Mouse (Mus musculus) heart, embryonic 15.5 days (tissue): ENCODE results near the gene Ppp1r10. TPM values are rescaled to one million over a fixed set of nuclear protein-coding genes. Genes with fewer than 3 reads are reported as not detected.

Source experiments
- ATAC-seq: fragments of 200-750 bp; cut with Nextera tagmentation; replicated peaks from 2 replicates; pipeline ENCODE4 v1.8.0; 2017; ENCODE audit warnings: low read depth, moderate TSS enrichment; ENCODE audit not compliant: insufficient number of reproducible peaks, insufficient read depth, low FRiP score
- H3K27ac ChIP-seq: fragments of 300-500 bp; sonication (generic); 2 replicates; pipeline ENCODE4 v1.5.1; 2015; ENCODE audit warnings: mild to moderate bottlenecking, inconsistent platforms
- H3K27me3 ChIP-seq: fragments of 300-500 bp; sonication (generic); 2 replicates; pipeline ENCODE4 v1.6.1; 2015; ENCODE audit warnings: inconsistent platforms
- H3K36me3 ChIP-seq: fragments of 300-500 bp; sonication (generic); 2 replicates; pipeline ENCODE4 v1.6.1; 2015; ENCODE audit warnings: mild to moderate bottlenecking, inconsistent platforms
- H3K4me1 ChIP-seq: fragments of 300-500 bp; sonication (generic); replicated peaks from 2 replicates; pipeline ENCODE4 v1.6.1; 2015; ENCODE audit warnings: inconsistent platforms
- H3K4me2 ChIP-seq: fragments of 300-500 bp; sonication (generic); 2 replicates; pipeline ENCODE4 v1.6.1; 2015; ENCODE audit warnings: inconsistent platforms, mild to moderate bottlenecking, moderate library complexity
- H3K4me3 ChIP-seq: fragments of 300-500 bp; sonication (generic); 2 replicates; pipeline ENCODE4 v1.5.1; 2015; ENCODE audit warnings: mild to moderate bottlenecking, inconsistent platforms
- H3K9ac ChIP-seq: fragments of 300-500 bp; sonication (generic); 2 replicates; pipeline ENCODE4 v1.6.1; 2015; ENCODE audit warnings: mild to moderate bottlenecking, inconsistent platforms
- H3K9me3 ChIP-seq: fragments of 300-500 bp; sonication (generic); replicated peaks from 2 replicates; pipeline ENCODE4 v1.6.1; 2016; ENCODE audit warnings: inconsistent platforms
- WGBS: fragments of 180-500 bp; shearing (Covaris S2); methylation state at CpG from one replicate; pipeline ENCODE4 v1.1.7; 2015; ENCODE audit warnings: mixed read lengths; 5-methylcytosine and 5-hydroxymethylcytosine counted together
- microRNA counts: library from miRNA; unstranded; fragments of <30 nt; microRNA quantifications from one replicate; lab custom pipeline; 2016
- microRNA-seq: library from miRNA; unstranded; fragments of <30 nt; microRNA quantifications from one replicate; pipeline ENCODE4, GENCODE M21; 2016
- polyA plus RNA-seq: library from polyadenylated mRNA; unstranded; fragments of >200 nt; fragmentation: Nextera tagmentation; extraction: Ambion mirVana; gene quantifications from 2 replicates; pipeline ENCODE4 v1.2.1, GENCODE M21; 2015

Ppp1r10 gene
- polyA plus RNA-seq, 1 experiment from 2014 or later = 26.5 TPM

DNA sequence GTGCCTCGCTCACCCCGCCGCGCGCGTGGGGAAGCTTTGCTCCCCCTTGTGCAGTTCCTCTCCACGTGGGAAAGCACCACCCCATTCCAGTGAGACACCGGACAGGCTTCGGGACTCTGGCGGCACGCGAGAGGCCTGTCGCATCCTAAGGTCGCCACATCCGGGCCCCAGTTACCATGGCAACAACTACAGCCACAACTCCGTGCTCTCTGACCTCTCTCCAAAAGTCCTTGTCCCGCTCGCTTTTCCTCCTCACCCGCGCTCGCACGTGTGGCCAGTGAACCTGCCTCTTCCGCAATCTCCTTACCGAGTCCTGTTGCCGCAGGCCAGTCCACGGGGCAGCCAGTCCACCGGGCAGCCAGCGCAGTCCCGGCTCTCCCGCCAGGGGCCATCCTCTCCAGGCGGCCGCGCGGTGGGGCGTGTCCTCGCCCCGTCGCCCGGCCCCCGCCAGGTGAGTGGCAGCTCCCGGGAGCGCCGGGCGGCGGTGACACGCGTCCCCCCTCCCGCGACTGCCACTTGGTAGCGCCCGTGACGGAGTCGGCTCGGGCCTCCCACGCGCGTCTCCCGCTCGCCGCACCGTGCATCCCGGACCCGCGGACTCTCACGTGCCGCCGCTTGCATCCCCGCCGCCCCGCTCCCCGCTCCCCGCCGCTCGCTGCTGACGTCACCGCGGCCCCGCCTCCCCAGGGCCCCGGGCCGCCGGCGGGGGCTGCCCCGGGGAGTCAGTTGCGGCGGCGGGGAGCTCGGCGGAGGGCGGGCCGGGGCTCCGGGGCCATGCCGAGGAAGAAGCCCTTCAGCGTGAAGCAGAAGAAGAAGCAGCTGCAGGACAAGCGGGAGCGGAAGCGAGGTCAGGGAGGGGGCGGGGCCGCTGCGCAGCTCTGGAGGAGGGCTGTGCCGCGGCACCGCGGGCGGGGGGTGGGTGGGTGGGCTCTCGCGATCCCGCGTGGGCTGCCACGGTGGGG lies 63.4 kb downstream of the Ppp1r10 start, which contains the start of the genes Gnl1 and Prr3:
Gene Gnl1 (plus strand): TSS at position 451 of the 962 bp plus-strand sequence.
Gene Prr3 (minus strand): TSS at position 836 of the 962 bp plus-strand sequence.
- WGBS = under 1% methylated on average over 81 of the region's 109 CpGs
- H3K4me1 ChIP-seq = peaks cover 19% of the 10 kb centered on the region
- peak; percentile 88 for ATAC-seq
- H3K27ac ChIP-seq = peak within 1 kb of the TSS; percentile 97
- peak within 1 kb of the TSS; percentile 91 for H3K4me2 ChIP-seq
- no peaks in the 10 kb centered on the region for H3K9me3 ChIP-seq
- peaks cover 29% of the 10 kb centered on the region for H3K36me3 ChIP-seq
- H3K4me3 ChIP-seq = peak within 1 kb of the TSS; percentile 92
- no peaks in the 10 kb centered on the region for H3K27me3 ChIP-seq
- H3K9ac ChIP-seq = peak within 1 kb of the TSS; percentile 80

DNA sequence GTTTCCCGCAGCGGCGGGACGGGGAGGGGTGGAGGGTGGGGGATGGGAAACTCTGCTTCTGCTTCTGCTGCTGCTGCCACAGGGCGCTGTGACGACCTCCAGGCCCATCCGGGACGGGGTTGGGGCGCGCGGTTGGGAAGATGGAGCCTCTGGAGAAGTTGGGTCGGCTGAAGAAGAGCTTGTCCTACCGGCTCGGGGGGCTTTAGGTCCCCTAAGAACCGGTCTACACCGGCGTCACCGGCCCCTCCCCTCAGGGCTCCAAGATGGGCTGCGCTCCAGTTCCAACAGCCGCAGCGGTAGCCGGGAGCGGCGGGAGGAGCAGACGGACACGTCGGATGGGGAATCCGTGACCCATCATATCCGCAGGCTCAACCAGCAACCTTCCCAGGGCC lies 64.1 kb downstream of the Ppp1r10 start:
- under 1% methylated on average over 28 of the region's 29 CpGs for WGBS
- H3K9me3 ChIP-seq = no peaks in the 10 kb centered on the region
- H3K9ac ChIP-seq = peak overlapping the region; percentile 80
- peak; percentile 31 for ATAC-seq
- no peaks in the 10 kb centered on the region for H3K27me3 ChIP-seq
- H3K4me3 ChIP-seq = peak overlapping the region; percentile 92
- H3K27ac ChIP-seq = peak overlapping the region; percentile 97
- peaks cover 26% of the 10 kb centered on the region for H3K36me3 ChIP-seq
- peak overlapping the region; percentile 91 for H3K4me2 ChIP-seq
- H3K4me1 ChIP-seq = peaks cover 19% of the 10 kb centered on the region

DNA sequence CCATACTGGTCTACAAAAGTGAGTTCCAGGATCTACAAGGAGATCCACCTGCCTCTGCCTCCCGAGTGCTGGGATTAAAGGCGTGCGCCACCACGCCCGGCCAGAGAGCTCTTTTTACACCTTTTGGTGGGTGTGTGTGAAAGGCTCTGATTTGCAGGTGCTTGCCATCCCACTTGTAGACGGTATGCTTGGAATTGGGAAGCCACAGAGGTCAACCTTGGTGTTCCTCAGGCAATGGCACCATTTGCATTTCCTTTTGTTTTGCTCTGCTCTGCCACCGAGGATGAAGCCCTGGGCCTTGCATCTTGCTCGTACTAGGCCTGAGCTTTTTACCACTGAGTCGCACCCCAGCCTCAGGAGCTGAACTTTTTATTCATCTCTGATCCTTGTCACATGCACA lies 65.5 kb downstream of the Ppp1r10 start:
- no peak overlapping the region for H3K9ac ChIP-seq
- H3K4me3 ChIP-seq = no peak overlapping the region
- H3K27me3 ChIP-seq = no peaks in the 10 kb centered on the region
- WGBS = 91% methylated on average over 9 of the region's 9 CpGs
- peaks cover 19% of the 10 kb centered on the region for H3K4me1 ChIP-seq
- no peaks in the 10 kb centered on the region for H3K9me3 ChIP-seq
- H3K36me3 ChIP-seq = peaks cover 28% of the 10 kb centered on the region
- no peak overlapping the region for H3K27ac ChIP-seq
- no peak overlapping the region for H3K4me2 ChIP-seq
- ATAC-seq = no peak

MicroRNA genes within 50 kb of the gene (microRNA counts, 519-probe panel; counts per million panel counts)
- microRNA mmu-miR-1894-3p (lab: Ali Mortazavi, UCI) (not detected), microRNA mmu-miR-1894-5p (lab: Ali Mortazavi, UCI) (1,853 counts per million, percentile 15 among the panel's probes with 10 or more counts), microRNA mmu-miR-877 (lab: Ali Mortazavi, UCI) (1,950 counts per million, percentile 20 among the panel's probes with 10 or more counts)

Small RNA genes within 50 kb of the gene (microRNA-seq; reads per million reads assigned to microRNA genes)
- 1.5 reads per million for gene Gm28033
- not detected for gene Mir1894
- 52.7 reads per million, percentile 43 among the genes with 10 or more reads in this experiment for gene Mir877

Other genes starting within 250 kb of the Ppp1r10 start
- gene Vars2, start 248.8 kb upstream of the Ppp1r10 start, polyA plus RNA-seq = 11.1 and 16.2 TPM in 2 replicates
- gene Gtf2h4, start 242.7 kb upstream of the Ppp1r10 start, polyA plus RNA-seq = 21.3 and 28.7 TPM in 2 replicates
- gene Ddr1, start 211.8 kb upstream of the Ppp1r10 start, polyA plus RNA-seq = 109 and 125 TPM in 2 replicates
- 49.7 and 56.5 TPM in 2 replicates for gene Ier3, start 94.8 kb upstream of the Ppp1r10 start, polyA plus RNA-seq
- 103 and 109 TPM in 2 replicates for gene Flot1, start 93.2 kb upstream of the Ppp1r10 start, polyA plus RNA-seq
- 567 and 662 TPM in 2 replicates for gene Tubb5, start 78.1 kb upstream of the Ppp1r10 start, polyA plus RNA-seq
- gene Mdc1, start 74.9 kb upstream of the Ppp1r10 start, polyA plus RNA-seq = 12.6 and 17.0 TPM in 2 replicates
- 38.7 and 46.2 TPM in 2 replicates for gene Nrm, start 55.1 kb upstream of the Ppp1r10 start, polyA plus RNA-seq
- gene Ppp1r18, start 50.8 kb upstream of the Ppp1r10 start, polyA plus RNA-seq = 17.9 and 21.4 TPM in 2 replicates
- 19.7 and 31.1 TPM in 2 replicates for gene Dhx16, start 36.6 kb upstream of the Ppp1r10 start, polyA plus RNA-seq
- gene 2310061I04Rik, start 19.0 kb upstream of the Ppp1r10 start, polyA plus RNA-seq = 23.9 and 27.6 TPM in 2 replicates
- gene Atat1, start 6.4 kb upstream of the Ppp1r10 start, polyA plus RNA-seq = 38.7 and 50.7 TPM in 2 replicates
- 64.2 and 69.2 TPM in 2 replicates for gene Mrps18b, start within 50 bp of the Ppp1r10 start, polyA plus RNA-seq
- 57.8 and 71.3 TPM in 2 replicates for gene Abcf1, start 53.3 kb downstream of the Ppp1r10 start, polyA plus RNA-seq
- 31.4 and 37.8 TPM in 2 replicates for gene Gnl1, start 63.4 kb downstream of the Ppp1r10 start, polyA plus RNA-seq
- gene Prr3, start 63.8 kb downstream of the Ppp1r10 start, polyA plus RNA-seq = 13.7 and 20.4 TPM in 2 replicates
- gene H2-T24, start 104.1 kb downstream of the Ppp1r10 start, polyA plus RNA-seq = 1.3 and 2.7 TPM in 2 replicates
- gene H2-T23, start 116.4 kb downstream of the Ppp1r10 start, polyA plus RNA-seq = 4.7 and 11.6 TPM in 2 replicates
- gene H2-T22, start 126.3 kb downstream of the Ppp1r10 start, polyA plus RNA-seq = 7.0 and 12.0 TPM in 2 replicates
- not detected in 2 replicates for gene Gm6034, start 126.5 kb downstream of the Ppp1r10 start, polyA plus RNA-seq
- gene Gm11127, start 141.9 kb downstream of the Ppp1r10 start, polyA plus RNA-seq = 0.13 TPM in 1 of 2 replicates, not detected in the other
- not detected in 2 replicates for gene Gm19684, start 205.2 kb downstream of the Ppp1r10 start, polyA plus RNA-seq
- gene Gm7030, start 213.0 kb downstream of the Ppp1r10 start, polyA plus RNA-seq = not detected in 2 replicates